Mouse (Mus musculus): Measurements from ENCODE around the gene Dydc2.

GRCm38 (mm10) chr14:41017460-41017859, 51.5 kb downstream of the Dydc2 start:
- no peak for TF ChIP-seq CTCF (conservative IDR thresholded peaks at IDR 0.05; ENCODE audit: low read length)
- TF ChIP-seq POU5F1 (IDR thresholded peaks at IDR 0.05; ENCODE audit: borderline replicate concordance, low read length), result no peak
